Mouse (Mus musculus) embryonic fibroblast, embryonic 13.5 days (primary cell): ENCODE measurements around the gene Myh9. TPM values are rescaled to one million over a fixed set of nuclear protein-coding genes. Genes with fewer than 3 reads are reported as not detected.

Source experiments
- H3K27ac ChIP-seq: 2 replicates; pipeline ENCODE4 v1.5.1; 2012; ENCODE audit warnings: low read length, control low read depth, inconsistent platforms; ENCODE audit not compliant: insufficient read depth
- H3K4me1 ChIP-seq: 2 replicates; pipeline ENCODE4 v1.6.1; 2011; ENCODE audit warnings: low read length; ENCODE audit not compliant: control insufficient read depth, insufficient read depth
- H3K4me3 ChIP-seq: 2 replicates; pipeline ENCODE4 v1.5.1; 2011; ENCODE audit warnings: mild to moderate bottlenecking, control low read depth, low read length; ENCODE audit not compliant: insufficient read depth
- CTCF ChIP-seq: IDR thresholded peaks from 2 replicates; pipeline ENCODE4 v1.5.1; 2011; ENCODE audit warnings: mild to moderate bottlenecking, control low read depth, low read length, moderate library complexity, borderline replicate concordance; ENCODE audit not compliant: insufficient read depth
- POLR2A ChIP-seq: IDR thresholded peaks from 2 replicates; pipeline ENCODE4 v1.6.1; 2011; ENCODE audit warnings: low read depth, mild to moderate bottlenecking, control low read depth, low read length, moderate library complexity
- polyA plus RNA-seq: library from polyadenylated mRNA; stranded (reverse); fragments of >200 nt; gene quantifications from 2 replicates; pipeline ENCODE4 v1.2.4, GENCODE M21; 2011; ENCODE audit warnings: low read depth; ENCODE audit not compliant: missing spikeins, insufficient read length

Myh9 gene
- polyA plus RNA-seq, 1 experiment: 718 TPM

DNA sequence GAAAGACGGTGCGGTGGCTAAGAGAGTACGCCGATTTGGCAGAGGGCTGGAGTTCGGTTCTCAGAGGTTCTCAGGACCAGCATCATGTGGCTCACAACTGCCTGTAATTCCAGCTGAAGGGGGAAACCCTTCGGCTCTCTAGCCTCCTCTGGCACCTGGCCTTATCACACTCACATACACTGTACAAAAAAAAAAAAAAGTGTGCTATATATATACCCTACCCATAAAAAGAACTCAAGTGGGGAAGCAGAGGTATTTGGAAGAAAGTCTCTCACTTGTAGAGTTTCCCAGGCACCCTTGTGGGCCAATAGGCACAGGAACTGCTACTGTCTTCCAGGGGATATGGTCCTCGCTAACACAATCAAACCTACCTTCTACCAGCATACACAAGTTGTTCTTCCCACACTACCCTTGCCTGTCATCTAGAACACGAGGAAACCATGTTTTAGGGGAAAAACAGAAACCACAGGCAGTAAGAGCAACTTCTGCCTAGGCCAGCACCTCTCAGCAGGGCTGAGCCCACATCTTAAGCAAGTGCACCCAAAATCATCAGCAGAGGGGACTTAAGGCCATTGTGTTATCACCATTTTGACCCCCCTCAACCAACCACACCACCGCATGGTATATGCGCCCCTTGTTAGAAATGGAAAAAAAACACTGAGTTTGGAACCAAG, 4.4 kb downstream of the Myh9 start:
- TF ChIP-seq POLR2A (peak; percentile 21; the same call in 1 of the 2 replicates), CTCF (no peak)
- Histone ChIP-seq H3K27ac (peak overlapping the region; percentile 79), H3K4me1 (peaks cover 29% of the 10 kb centered on the region), H3K4me3 (peak overlapping the region; percentile 99)

GRCm38 (mm10) chr15:77836692-77837443, 5.1 kb downstream of the Myh9 start:
- Histone ChIP-seq H3K4me3 (peak overlapping the region; percentile 99), H3K27ac (peak overlapping the region; percentile 79), H3K4me1 (peaks cover 31% of the 10 kb centered on the region)
- TF ChIP-seq POLR2A (no peak), CTCF (no peak)

DNA sequence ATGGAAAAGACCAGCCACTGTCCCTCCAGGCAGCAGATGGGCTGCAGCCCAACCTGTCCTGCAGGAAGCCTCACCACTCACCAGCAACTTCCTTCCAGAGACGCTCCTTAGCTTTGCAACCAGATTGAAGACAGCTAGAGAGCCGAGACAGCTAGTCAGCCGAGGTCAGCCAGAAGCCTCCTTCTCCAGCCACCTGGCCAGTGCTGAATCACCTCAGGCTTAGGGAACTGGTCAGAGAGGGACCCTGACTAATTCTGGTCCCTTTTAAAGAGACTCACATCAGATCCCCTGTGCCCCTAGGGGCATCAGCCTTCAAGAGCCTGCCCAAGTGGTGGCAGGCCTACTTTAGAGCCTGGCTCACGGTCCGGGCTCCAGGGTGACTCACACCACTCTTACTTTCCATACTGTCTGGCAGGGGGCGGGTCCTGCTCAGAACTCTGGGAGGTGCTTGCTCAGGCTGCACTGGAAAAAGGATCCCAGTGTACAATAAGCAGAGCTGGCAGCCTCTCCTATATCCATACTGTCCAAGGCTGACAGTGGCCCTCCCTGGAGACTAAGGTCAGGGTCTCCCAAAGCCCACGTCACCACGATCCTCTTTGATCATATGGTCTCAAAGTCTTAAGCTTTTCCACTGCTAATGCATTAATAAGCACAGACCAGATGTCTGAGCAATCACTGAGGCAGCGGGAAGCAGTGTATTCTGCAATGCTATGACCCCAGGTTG, 5.9 kb downstream of the Myh9 start:
- H3K27ac ChIP-seq: peak overlapping the region; percentile 66
- peak overlapping the region; percentile 36 for H3K4me3 ChIP-seq
- H3K4me1 ChIP-seq: peaks cover 37% of the 10 kb centered on the region
- TF ChIP-seq CTCF (no peak), POLR2A (peak; percentile 55)

GRCm38 (mm10) chr15:77834336-77835268, 7.4 kb downstream of the Myh9 start:
- H3K27ac ChIP-seq: peak overlapping the region; percentile 59
- H3K4me1 ChIP-seq: peaks cover 45% of the 10 kb centered on the region

GRCm38 (mm10) chr15:77833731-77834130, 8.2 kb downstream of the Myh9 start:
- peak overlapping the region; percentile 59; the same call in 1 of the 2 replicates for H3K27ac ChIP-seq

More at GRCm38 (mm10) chr15:77834336-77835268, 7.4 kb downstream of the Myh9 start:
- H3K4me3 ChIP-seq: peak overlapping the region; percentile 36
- no peak for TF ChIP-seq POLR2A
- TF ChIP-seq CTCF: no peak

GRCm38 (mm10) chr15:77833083-77833482, 8.9 kb downstream of the Myh9 start:
- TF ChIP-seq CTCF: no peak
- no peak for TF ChIP-seq POLR2A
- Histone ChIP-seq H3K4me3 (no peak overlapping the region), H3K27ac (peak overlapping the region; percentile 59; the same call in 1 of the 2 replicates), H3K4me1 (peaks cover 53% of the 10 kb centered on the region)

More at GRCm38 (mm10) chr15:77833731-77834130, 8.2 kb downstream of the Myh9 start:
- H3K4me1 ChIP-seq: peaks cover 50% of the 10 kb centered on the region
- no peak overlapping the region for H3K4me3 ChIP-seq
- TF ChIP-seq CTCF (no peak), POLR2A (no peak)

DNA sequence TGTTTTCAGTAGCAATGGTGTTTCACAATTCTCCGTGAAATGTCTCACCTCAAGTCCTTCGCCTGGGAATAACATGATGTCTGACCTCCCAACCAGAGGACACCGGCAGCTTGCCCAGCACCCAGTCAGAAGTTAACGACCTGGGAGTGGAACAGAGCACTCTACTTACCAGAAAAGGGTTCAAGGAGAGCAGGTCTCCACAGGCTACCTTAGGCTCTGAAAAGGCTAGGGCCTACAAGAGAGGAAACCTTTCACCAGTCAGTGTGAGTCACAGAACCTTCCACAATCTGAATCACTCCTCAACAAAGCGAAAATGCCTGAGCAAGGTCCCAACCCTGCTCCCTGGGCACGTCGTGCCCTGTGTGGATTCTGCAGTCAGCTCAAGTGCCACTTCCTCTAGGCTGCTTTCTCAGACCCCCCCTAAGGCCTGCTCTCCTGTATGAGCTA, 9.5 kb downstream of the Myh9 start:
- H3K4me1 ChIP-seq: peaks cover 54% of the 10 kb centered on the region
- peak overlapping the region; percentile 43 for H3K27ac ChIP-seq

DNA sequence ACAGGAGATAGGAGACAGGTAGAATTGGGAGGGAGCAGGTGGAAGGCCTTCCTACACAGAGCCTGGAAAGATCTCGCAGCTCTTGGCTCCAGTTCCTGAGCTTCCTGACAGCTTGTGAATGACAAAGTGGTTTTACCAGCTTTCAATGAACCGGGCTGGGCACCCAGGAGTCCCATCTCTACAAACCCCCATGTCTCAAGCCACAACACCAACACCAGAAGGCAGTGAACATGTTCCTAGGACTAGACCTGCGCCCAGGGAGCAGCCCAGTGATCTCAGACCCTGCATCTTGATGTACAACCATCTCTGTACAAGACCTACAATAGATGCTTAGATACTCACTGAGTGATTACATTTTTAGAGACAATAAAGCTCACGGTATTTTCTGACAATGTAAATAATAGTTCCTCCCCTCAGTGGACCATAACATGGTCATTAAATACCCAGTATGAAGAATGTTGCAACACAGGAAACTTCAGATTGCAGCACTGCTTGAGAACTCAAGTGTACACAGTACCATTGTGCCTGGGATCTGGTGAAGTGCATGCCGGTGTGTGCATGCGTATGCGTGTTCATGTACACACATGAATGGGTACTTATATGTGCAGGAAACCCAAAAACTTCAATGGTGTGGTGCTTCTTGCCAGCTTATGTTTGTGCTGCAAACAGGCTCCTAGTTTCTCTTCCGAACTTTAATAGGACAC, 10.1 kb downstream of the Myh9 start:
- TF ChIP-seq POLR2A (no peak), CTCF (no peak)
- Histone ChIP-seq H3K4me3 (no peak overlapping the region), H3K27ac (peak overlapping the region; percentile 60), H3K4me1 (peaks cover 51% of the 10 kb centered on the region)

More for the DNA sequence above, 9.5 kb downstream of the Myh9 start:
- TF ChIP-seq POLR2A (no peak), CTCF (no peak)
- H3K4me3 ChIP-seq: no peak overlapping the region
